Mouse (Mus musculus): ENCODE data around the gene Ddx28. TPM values are rescaled to one million over a fixed set of nuclear protein-coding genes. Genes with fewer than 3 reads are reported as not detected.

The Ddx28 gene
- polyA plus RNA-seq, 1 experiment from 2014 or later = 21.0 TPM

DNA sequence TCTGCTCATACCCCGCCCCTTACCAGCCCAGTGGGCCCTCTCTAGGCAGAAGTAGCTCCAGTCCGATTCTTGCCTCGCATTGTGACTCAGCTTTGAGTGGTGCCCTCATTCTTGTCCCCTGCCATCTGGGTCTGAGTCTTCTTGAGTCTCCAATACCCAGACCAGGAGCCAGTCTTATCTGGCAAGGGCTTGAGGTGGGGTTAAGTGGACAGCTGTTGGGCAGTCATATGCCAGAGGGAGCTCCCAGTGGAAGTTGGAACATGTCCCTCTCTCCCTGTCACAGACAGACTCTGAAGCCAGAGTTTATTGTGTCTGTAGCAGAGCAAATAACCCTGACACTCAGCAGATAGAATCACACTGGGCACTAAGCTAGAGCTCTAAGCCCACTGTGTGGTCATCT is 39.4 kb upstream of the Ddx28 start:
- 87% methylated on average over 3 of the region's 3 CpGs for WGBS
- H3K36me3 ChIP-seq (ENCODE audit: control insufficient read depth, insufficient read depth, low read length) = no peaks in the 10 kb centered on the region
- H3K27me3 ChIP-seq (ENCODE audit: control insufficient read depth, insufficient read depth, low read length) = no peaks in the 10 kb centered on the region
- H3K9me3 ChIP-seq (ENCODE audit: control insufficient read depth, low read length) = no peaks in the 10 kb centered on the region
- no peak overlapping the region for H3K4me3 ChIP-seq (ENCODE audit: low read depth, low read length)
- H3K4me1 ChIP-seq (replicated peaks; ENCODE audit: control insufficient read depth, insufficient read depth, low read length) = no peaks in the 10 kb centered on the region
- no peak for DNase-seq (ENCODE audit: low spot score)
- H3K4me2 ChIP-seq (ENCODE audit: low read depth, low read length, severe bottlenecking) = no peak overlapping the region
- ATAC-seq (replicated peaks; ENCODE audit: low FRiP score) = no peak
- no peak overlapping the region for H3K9ac ChIP-seq (ENCODE audit: low read length)
- no peak overlapping the region for H3K27ac ChIP-seq (ENCODE audit: low read depth, low read length)

DNA sequence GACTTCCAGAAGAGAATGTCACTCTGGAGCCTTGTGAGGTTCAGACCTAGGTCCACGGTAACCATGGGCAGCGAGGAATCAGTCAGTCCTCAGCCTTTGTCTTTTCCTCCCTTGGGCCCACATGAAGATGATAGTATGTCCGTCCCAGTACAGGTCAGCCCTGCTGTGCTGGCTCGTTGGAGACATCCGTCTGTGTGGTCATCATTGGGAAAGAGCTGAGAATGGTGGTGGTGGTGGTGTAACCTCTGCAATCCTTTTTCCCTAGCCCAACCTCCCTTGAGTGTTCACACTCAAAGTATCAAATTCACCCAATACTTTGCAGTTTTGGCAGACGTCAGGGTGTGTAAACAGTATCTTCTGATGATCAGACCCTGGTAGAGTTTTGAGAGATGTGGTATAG is 38.2 kb upstream of the Ddx28 start:
- H3K4me2 ChIP-seq (ENCODE audit: low read depth, low read length, severe bottlenecking) = no peak overlapping the region
- H3K27me3 ChIP-seq (ENCODE audit: control insufficient read depth, insufficient read depth, low read length) = no peaks in the 10 kb centered on the region
- WGBS = 90% methylated on average over 6 of the region's 6 CpGs
- H3K4me1 ChIP-seq (replicated peaks; ENCODE audit: control insufficient read depth, insufficient read depth, low read length) = no peaks in the 10 kb centered on the region
- no peaks in the 10 kb centered on the region for H3K36me3 ChIP-seq (ENCODE audit: control insufficient read depth, insufficient read depth, low read length)
- H3K4me3 ChIP-seq (ENCODE audit: low read depth, low read length) = no peak overlapping the region
- no peak overlapping the region for H3K9ac ChIP-seq (ENCODE audit: low read length)
- no peak for DNase-seq (ENCODE audit: low spot score)
- no peaks in the 10 kb centered on the region for H3K9me3 ChIP-seq (ENCODE audit: control insufficient read depth, low read length)
- H3K27ac ChIP-seq (ENCODE audit: low read depth, low read length) = no peak overlapping the region
- ATAC-seq (replicated peaks; ENCODE audit: low FRiP score) = no peak

DNA sequence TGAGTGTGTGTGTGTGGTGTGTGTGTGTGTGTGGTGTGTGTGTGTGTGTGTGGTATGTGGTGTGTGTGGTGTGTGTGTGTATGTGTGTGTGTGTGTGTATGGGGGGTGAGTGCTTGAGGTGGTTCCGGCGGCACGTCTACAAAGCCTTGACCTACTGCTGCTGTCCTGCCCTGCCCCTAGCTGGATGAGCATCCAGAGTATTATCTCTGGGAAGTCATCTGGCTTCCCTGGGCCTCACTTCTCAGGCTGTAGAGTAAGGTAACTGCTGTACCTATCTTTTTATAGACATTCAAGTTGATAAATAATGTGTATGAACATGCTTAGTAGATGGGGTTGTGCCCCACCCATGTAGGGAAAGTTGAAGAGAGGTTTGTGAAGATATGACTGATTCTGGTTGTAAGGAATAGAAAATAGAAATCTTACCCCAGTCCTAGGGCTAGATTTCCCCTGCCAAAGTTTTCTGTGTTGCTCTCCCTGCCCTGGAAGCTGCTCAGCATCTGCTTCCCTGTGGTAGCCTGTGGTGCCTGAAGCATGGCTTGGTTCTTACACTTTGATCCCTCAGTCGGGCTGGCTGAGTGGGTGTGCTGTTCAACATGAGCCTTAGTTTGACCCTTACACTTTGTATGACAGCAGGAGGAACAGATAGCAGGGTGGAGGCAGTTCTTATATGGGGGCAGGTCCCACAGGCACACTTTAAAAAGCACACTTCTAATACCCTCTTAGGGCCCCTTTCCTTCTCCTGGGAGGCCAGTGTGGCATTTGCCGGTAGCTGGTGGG is 36.4 kb upstream of the Ddx28 start:
- ATAC-seq (replicated peaks; ENCODE audit: low FRiP score) (no peak), DNase-seq (ENCODE audit: low spot score) (no peak)
- Histone ChIP-seq H3K4me1 (replicated peaks; ENCODE audit: control insufficient read depth, insufficient read depth, low read length) (no peaks in the 10 kb centered on the region), H3K27ac (ENCODE audit: low read depth, low read length) (no peak overlapping the region), H3K36me3 (ENCODE audit: control insufficient read depth, insufficient read depth, low read length) (no peaks in the 10 kb centered on the region), H3K27me3 (ENCODE audit: control insufficient read depth, insufficient read depth, low read length) (no peaks in the 10 kb centered on the region), H3K4me2 (ENCODE audit: low read depth, low read length, severe bottlenecking) (no peak overlapping the region), H3K4me3 (ENCODE audit: low read depth, low read length) (no peak overlapping the region), H3K9ac (ENCODE audit: low read length) (no peak overlapping the region), H3K9me3 (ENCODE audit: control insufficient read depth, low read length) (no peaks in the 10 kb centered on the region)
- 79% methylated on average over 5 of the region's 5 CpGs for WGBS

DNA sequence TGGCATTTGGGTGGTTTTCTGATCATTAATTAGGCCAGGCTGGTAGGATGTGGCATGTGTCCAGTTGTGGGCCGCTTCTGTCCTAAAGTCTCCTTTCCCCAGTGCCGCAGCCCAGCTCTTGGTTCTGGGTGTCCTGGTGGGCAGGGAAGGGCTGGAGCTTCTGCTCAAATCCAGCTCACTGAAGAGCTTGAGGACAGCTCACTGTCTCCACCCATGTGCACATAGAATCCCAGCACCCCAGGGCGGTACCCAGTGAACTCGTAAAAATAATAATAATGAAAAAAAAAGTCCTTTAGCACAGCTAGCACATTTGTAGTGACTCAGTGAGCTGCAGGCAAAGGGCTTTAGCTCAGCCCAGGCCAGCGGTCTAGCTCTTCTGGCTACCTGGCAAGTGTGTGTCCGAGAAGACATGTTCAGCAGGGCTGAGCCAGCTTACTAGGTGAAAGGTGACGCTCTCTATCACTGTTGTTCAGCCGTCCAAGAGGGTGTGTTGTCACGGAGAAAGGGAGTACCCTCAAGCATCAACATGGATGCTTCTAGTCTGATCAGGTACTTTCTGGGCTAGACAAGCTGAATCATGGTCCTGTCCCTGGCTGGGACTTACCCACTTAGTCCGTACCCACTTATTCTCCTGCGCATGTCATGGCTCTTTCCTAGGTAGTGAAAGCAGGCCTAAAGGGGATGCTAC is 35.3 kb upstream of the Ddx28 start:
- no peaks in the 10 kb centered on the region for H3K27me3 ChIP-seq (ENCODE audit: control insufficient read depth, insufficient read depth, low read length)
- ATAC-seq (replicated peaks; ENCODE audit: low FRiP score) (no peak), DNase-seq (ENCODE audit: low spot score) (no peak)
- no peaks in the 10 kb centered on the region for H3K9me3 ChIP-seq (ENCODE audit: control insufficient read depth, low read length)
- no peak overlapping the region for H3K27ac ChIP-seq (ENCODE audit: low read depth, low read length)
- H3K36me3 ChIP-seq (ENCODE audit: control insufficient read depth, insufficient read depth, low read length) = no peaks in the 10 kb centered on the region
- H3K4me1 ChIP-seq (replicated peaks; ENCODE audit: control insufficient read depth, insufficient read depth, low read length) = no peaks in the 10 kb centered on the region
- no peak overlapping the region for H3K4me3 ChIP-seq (ENCODE audit: low read depth, low read length)
- no peak overlapping the region for H3K9ac ChIP-seq (ENCODE audit: low read length)
- 94% methylated on average over 11 of the region's 11 CpGs for WGBS
- no peak overlapping the region for H3K4me2 ChIP-seq (ENCODE audit: low read depth, low read length, severe bottlenecking)

DNA sequence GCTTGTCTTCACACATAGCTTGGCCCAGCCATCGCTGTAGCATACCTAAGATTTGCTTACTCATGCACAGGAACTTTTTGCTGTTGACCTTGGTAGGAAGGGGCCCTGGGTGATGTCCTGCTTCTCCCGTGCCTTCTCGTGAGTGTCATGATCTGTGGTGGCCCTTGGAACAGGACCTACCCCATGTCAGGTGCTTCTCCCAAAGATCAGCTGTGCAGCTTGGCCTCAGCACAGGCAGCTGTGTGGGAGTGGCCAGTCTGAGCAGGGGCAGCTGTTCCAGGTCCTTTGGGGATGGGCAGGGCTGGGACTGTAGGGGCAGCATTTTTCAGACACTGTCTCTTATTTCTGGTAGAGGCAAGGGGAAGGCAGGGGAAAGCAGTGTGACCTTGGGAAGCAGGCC is 32.5 kb upstream of the Ddx28 start:
- H3K27me3 ChIP-seq (ENCODE audit: control insufficient read depth, insufficient read depth, low read length) = no peaks in the 10 kb centered on the region
- no peak overlapping the region for H3K4me3 ChIP-seq (ENCODE audit: low read depth, low read length)
- H3K9ac ChIP-seq (ENCODE audit: low read length) = no peak overlapping the region
- 88% methylated on average over 3 of the region's 3 CpGs for WGBS
- no peak overlapping the region for H3K4me2 ChIP-seq (ENCODE audit: low read depth, low read length, severe bottlenecking)
- no peaks in the 10 kb centered on the region for H3K4me1 ChIP-seq (replicated peaks; ENCODE audit: control insufficient read depth, insufficient read depth, low read length)
- no peaks in the 10 kb centered on the region for H3K36me3 ChIP-seq (ENCODE audit: control insufficient read depth, insufficient read depth, low read length)
- ATAC-seq (replicated peaks; ENCODE audit: low FRiP score) (no peak), DNase-seq (ENCODE audit: low spot score) (no peak)
- H3K27ac ChIP-seq (ENCODE audit: low read depth, low read length) = no peak overlapping the region
- H3K9me3 ChIP-seq (ENCODE audit: control insufficient read depth, low read length) = no peaks in the 10 kb centered on the region

DNA sequence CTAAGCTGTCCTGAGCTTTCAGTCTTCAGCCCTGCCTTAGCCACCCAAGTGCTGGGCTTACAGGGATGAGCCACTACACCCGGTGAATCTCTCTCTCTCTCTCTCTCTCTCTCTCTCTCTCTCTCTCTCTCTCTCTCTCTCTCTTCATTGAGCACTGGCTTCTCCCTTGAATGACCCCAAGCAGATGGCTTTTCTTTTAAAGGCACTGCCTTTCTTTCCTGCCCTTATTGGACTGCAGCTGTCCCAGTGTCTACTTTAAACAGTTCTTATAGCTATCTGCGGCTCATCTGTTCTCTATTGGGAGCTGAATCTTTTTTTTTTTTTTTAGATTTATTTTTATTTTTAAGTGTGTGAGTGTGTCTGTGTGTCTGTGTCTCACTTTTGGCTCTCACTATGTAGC is 31.4 kb upstream of the Ddx28 start:
- DNase-seq (ENCODE audit: low spot score) = no peak
- 74% methylated on average over 2 of the region's 2 CpGs for WGBS

DNA sequence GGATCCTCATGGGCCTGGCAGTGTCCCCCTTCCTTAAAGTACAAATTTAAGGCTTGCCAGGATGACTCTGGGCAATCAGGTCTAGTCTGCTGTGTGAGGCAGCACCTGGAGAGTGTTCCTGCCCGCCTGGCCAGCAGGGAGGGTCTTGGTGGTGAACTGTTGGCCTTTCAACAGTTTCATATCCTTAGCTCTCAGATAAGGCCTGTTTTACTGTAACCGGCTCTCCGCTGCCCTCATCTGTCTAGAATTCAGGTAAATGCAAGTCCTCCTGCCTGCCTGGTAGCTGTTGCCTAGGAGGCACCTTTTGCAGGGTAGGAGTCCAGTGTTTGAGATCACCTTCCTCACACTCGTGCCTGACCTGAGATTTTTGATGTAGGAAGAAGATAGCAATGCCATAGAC is 28.5 kb upstream of the Ddx28 start:
- no peak overlapping the region for H3K4me2 ChIP-seq (ENCODE audit: low read depth, low read length, severe bottlenecking)
- H3K27me3 ChIP-seq (ENCODE audit: control insufficient read depth, insufficient read depth, low read length) = no peaks in the 10 kb centered on the region
- no peak overlapping the region for H3K4me3 ChIP-seq (ENCODE audit: low read depth, low read length)
- H3K9ac ChIP-seq (ENCODE audit: low read length) = no peak overlapping the region
- DNase-seq (ENCODE audit: low spot score) (no peak), ATAC-seq (replicated peaks; ENCODE audit: low FRiP score) (no peak)
- no peaks in the 10 kb centered on the region for H3K36me3 ChIP-seq (ENCODE audit: control insufficient read depth, insufficient read depth, low read length)
- no peaks in the 10 kb centered on the region for H3K4me1 ChIP-seq (replicated peaks; ENCODE audit: control insufficient read depth, insufficient read depth, low read length)
- no peaks in the 10 kb centered on the region for H3K9me3 ChIP-seq (ENCODE audit: control insufficient read depth, low read length)
- 81% methylated on average over 4 of the region's 4 CpGs for WGBS
- H3K27ac ChIP-seq (ENCODE audit: low read depth, low read length) = no peak overlapping the region

More for the DNA sequence above, 31.4 kb upstream of the Ddx28 start:
- no peaks in the 10 kb centered on the region for H3K27me3 ChIP-seq (ENCODE audit: control insufficient read depth, insufficient read depth, low read length)
- no peaks in the 10 kb centered on the region for H3K9me3 ChIP-seq (ENCODE audit: control insufficient read depth, low read length)
- H3K9ac ChIP-seq (ENCODE audit: low read length) = no peak overlapping the region
- H3K27ac ChIP-seq (ENCODE audit: low read depth, low read length) = no peak overlapping the region
- no peak overlapping the region for H3K4me2 ChIP-seq (ENCODE audit: low read depth, low read length, severe bottlenecking)
- no peak overlapping the region for H3K4me3 ChIP-seq (ENCODE audit: low read depth, low read length)
- ATAC-seq (replicated peaks; ENCODE audit: low FRiP score) = no peak
- H3K36me3 ChIP-seq (ENCODE audit: control insufficient read depth, insufficient read depth, low read length) = no peaks in the 10 kb centered on the region
- H3K4me1 ChIP-seq (replicated peaks; ENCODE audit: control insufficient read depth, insufficient read depth, low read length) = no peaks in the 10 kb centered on the region

DNA sequence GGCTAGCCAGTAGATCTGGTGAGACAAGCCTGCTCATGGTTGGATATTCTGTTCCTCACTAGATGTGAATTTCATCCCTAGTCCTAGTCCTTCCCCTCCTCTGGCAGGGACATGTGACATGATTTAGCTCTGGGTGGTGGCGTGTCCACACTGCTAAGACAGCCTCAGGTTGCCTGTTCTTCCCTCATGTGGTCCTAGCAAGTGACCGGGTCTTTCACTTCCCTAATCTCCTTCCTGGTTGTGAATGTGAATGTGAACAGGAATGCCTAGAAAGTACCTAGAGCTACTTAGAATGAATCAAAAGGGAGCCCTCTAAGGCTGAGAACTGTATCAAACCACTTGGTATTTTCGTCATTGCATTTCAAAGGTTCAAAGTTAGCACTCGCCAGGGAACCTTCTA is 27.9 kb upstream of the Ddx28 start:
- H3K4me1 ChIP-seq (replicated peaks; ENCODE audit: control insufficient read depth, insufficient read depth, low read length) = no peaks in the 10 kb centered on the region
- H3K9ac ChIP-seq (ENCODE audit: low read length) = no peak overlapping the region
- no peak overlapping the region for H3K4me3 ChIP-seq (ENCODE audit: low read depth, low read length)
- H3K27ac ChIP-seq (ENCODE audit: low read depth, low read length) = no peak overlapping the region
- 84% methylated on average over 4 of the region's 4 CpGs for WGBS
- no peak for DNase-seq (ENCODE audit: low spot score)
- no peaks in the 10 kb centered on the region for H3K36me3 ChIP-seq (ENCODE audit: control insufficient read depth, insufficient read depth, low read length)
- H3K9me3 ChIP-seq (ENCODE audit: control insufficient read depth, low read length) = no peaks in the 10 kb centered on the region
- ATAC-seq (replicated peaks; ENCODE audit: low FRiP score) = no peak
- H3K4me2 ChIP-seq (ENCODE audit: low read depth, low read length, severe bottlenecking) = no peak overlapping the region
- no peaks in the 10 kb centered on the region for H3K27me3 ChIP-seq (ENCODE audit: control insufficient read depth, insufficient read depth, low read length)

DNA sequence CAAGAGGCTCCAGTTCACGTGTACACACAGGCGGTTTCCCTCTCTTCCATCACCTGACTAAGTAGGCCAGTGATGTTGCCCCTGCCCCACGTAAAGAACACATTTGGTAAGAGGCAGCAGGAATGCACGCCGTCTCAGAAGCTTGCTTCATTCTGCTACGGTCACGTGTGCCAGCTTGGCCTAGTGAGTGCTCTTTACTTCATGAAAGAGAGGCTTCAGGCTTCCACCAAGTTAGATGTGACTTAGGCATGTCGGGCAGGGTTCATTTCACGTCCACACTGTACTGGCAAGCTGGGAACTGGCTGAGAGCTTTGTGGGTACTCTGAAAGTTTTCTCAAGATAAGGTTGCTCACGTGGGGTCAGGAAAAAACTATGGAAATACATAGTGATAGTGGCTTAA is 27.0 kb upstream of the Ddx28 start:
- ATAC-seq (replicated peaks; ENCODE audit: low FRiP score) = no peak
- Histone ChIP-seq H3K27ac (ENCODE audit: low read depth, low read length) (no peak overlapping the region), H3K27me3 (ENCODE audit: control insufficient read depth, insufficient read depth, low read length) (no peaks in the 10 kb centered on the region)

More for the DNA sequence above, 27.0 kb upstream of the Ddx28 start:
- WGBS = 95% methylated on average over 10 of the region's 10 CpGs
- no peaks in the 10 kb centered on the region for H3K9me3 ChIP-seq (ENCODE audit: control insufficient read depth, low read length)
- no peak for DNase-seq (ENCODE audit: low spot score)
- no peak overlapping the region for H3K4me3 ChIP-seq (ENCODE audit: low read depth, low read length)
- no peak overlapping the region for H3K4me2 ChIP-seq (ENCODE audit: low read depth, low read length, severe bottlenecking)
- H3K4me1 ChIP-seq (replicated peaks; ENCODE audit: control insufficient read depth, insufficient read depth, low read length) = no peaks in the 10 kb centered on the region
- no peaks in the 10 kb centered on the region for H3K36me3 ChIP-seq (ENCODE audit: control insufficient read depth, insufficient read depth, low read length)
- no peak overlapping the region for H3K9ac ChIP-seq (ENCODE audit: low read length)
